ENCODE assay signal across 7 mouse cellular contexts in genomic region chr9:57075681-57076381, GRCm38 (mm10). TPM values are rescaled to one million over a fixed set of nuclear protein-coding genes. Genes with fewer than 3 reads are reported as not detected.
DNase-seq lines count a peak whose midpoint lies in the region; ATAC-seq and TF ChIP-seq lines count a peak whose summit lies in the region.

No protein-coding gene starts in this region.

- WGBS in embryonic facial prominence, embryonic 10.5 days, result under 1% methylated on average over 43 of the region's 43 CpGs
- under 1% methylated on average over 41 of the region's 43 CpGs for WGBS in intestine, postnatal 0 days
- WGBS in midbrain, embryonic 12.5 days, result under 1% methylated on average over 43 of the region's 43 CpGs
- WGBS in small intestine, adult 2 months, result under 1% methylated on average over 43 of the region's 43 CpGs

- H3K4me1 ChIP-seq in embryonic facial prominence, embryonic 10.5 days, result peaks cover 28% of the 10 kb centered on the region
- H3K4me1 ChIP-seq in intestine, postnatal 0 days (replicated peaks; ENCODE audit: control insufficient read depth, insufficient read depth, low read length), result 0 out of 2 replicates have a peak, but pooled peaks cover 7% of the 10 kb centered on the region
- H3K4me1 ChIP-seq in midbrain, embryonic 12.5 days, result peaks cover 33% of the 10 kb centered on the region
- H3K4me1 ChIP-seq in small intestine, adult 2 months (ENCODE audit: control insufficient read depth, insufficient read depth, insufficient read length, low read length), result peaks cover 8% of the 10 kb centered on the region

- TF ChIP-seq CTCF in intestine, postnatal 0 days (IDR thresholded peaks at IDR 0.05; ENCODE audit: low read depth), result peak; percentile 33; the same call in 1 of the 2 replicates
- TF ChIP-seq CTCF in small intestine, adult 2 months (IDR thresholded peaks at IDR 0.05; ENCODE audit: extremely low read depth, insufficient read length, insufficient replicate concordance, low read depth, low read length), result no peak

- peak overlapping the region; percentile 91 for H3K4me2 ChIP-seq in intestine, postnatal 0 days (replicated peaks; ENCODE audit: low read depth)
- H3K4me2 ChIP-seq in midbrain, embryonic 12.5 days (replicated peaks), result peak overlapping the region; percentile 93

- ATAC-seq in intestine, postnatal 0 days, result peak; percentile 83
- ATAC-seq in midbrain, embryonic 12.5 days (ENCODE audit: low FRiP score, low read depth), result peak; percentile 87

- peak; percentile 99 for DNase-seq in adrenal gland, postnatal 10 days
- peak; percentile 98 for DNase-seq in embryonic facial prominence, embryonic 10.5 days (ENCODE audit: low spot score)
- DNase-seq in gonadal fat pad, adult 2 months (ENCODE audit: low read depth), result peak; percentile 99
- peak; percentile 99 for DNase-seq in left cerebral cortex, postnatal 4 days

- H3K4me3 ChIP-seq in embryonic facial prominence, embryonic 10.5 days, result peak overlapping the region; percentile 95
- H3K4me3 ChIP-seq in intestine, postnatal 0 days (ENCODE audit: low read depth, low read length), result peak overlapping the region; percentile 93
- H3K4me3 ChIP-seq in midbrain, embryonic 12.5 days, result peak overlapping the region; percentile 85
- H3K4me3 ChIP-seq in small intestine, adult 2 months (ENCODE audit: low read depth, low read length), result peak overlapping the region; percentile 83

- H3K27me3 ChIP-seq in embryonic facial prominence, embryonic 10.5 days (replicated peaks; ENCODE audit: low read depth, poor library complexity, severe bottlenecking), result no peaks in the 10 kb centered on the region
- no peaks in the 10 kb centered on the region for H3K27me3 ChIP-seq in intestine, postnatal 0 days (replicated peaks; ENCODE audit: control insufficient read depth, insufficient read depth, low read length)
- no peaks in the 10 kb centered on the region for H3K27me3 ChIP-seq in midbrain, embryonic 12.5 days
- no peaks in the 10 kb centered on the region for H3K27me3 ChIP-seq in small intestine, adult 2 months (ENCODE audit: control insufficient read depth, insufficient read depth, low read length)

- peak overlapping the region; percentile 97 for H3K27ac ChIP-seq in embryonic facial prominence, embryonic 10.5 days (replicated peaks)
- H3K27ac ChIP-seq in intestine, postnatal 0 days (ENCODE audit: low read depth, low read length), result peak overlapping the region; percentile 91
- H3K27ac ChIP-seq in midbrain, embryonic 12.5 days (replicated peaks), result peak overlapping the region; percentile 98
- peak overlapping the region; percentile 88 for H3K27ac ChIP-seq in small intestine, adult 2 months (ENCODE audit: insufficient read depth, low read depth, low read length)

- intact Hi-C loops in left cerebral cortex, postnatal 4 days (cut with DNase I), result no loop called here

- peak; percentile 45; the same call in 1 of the 2 replicates for TF ChIP-seq POLR2A in small intestine, adult 2 months (IDR thresholded peaks at IDR 0.05; ENCODE audit: low read depth, low read length)

- peaks cover 7% of the 10 kb centered on the region; the same call in 1 of the 2 replicates for H3K36me3 ChIP-seq in embryonic facial prominence, embryonic 10.5 days (replicated peaks)
- no peaks in the 10 kb centered on the region; the same call in 1 of the 2 replicates for H3K36me3 ChIP-seq in intestine, postnatal 0 days (ENCODE audit: control insufficient read depth, insufficient read depth)
- no peaks in the 10 kb centered on the region for H3K36me3 ChIP-seq in midbrain, embryonic 12.5 days
- H3K36me3 ChIP-seq in small intestine, adult 2 months (ENCODE audit: control insufficient read depth, insufficient read depth, low read length), result no peaks in the 10 kb centered on the region

- H3K9ac ChIP-seq in intestine, postnatal 0 days (ENCODE audit: low read depth, low read length), result peak overlapping the region; percentile 62
- peak overlapping the region; percentile 73 for H3K9ac ChIP-seq in midbrain, embryonic 12.5 days (replicated peaks)

- H3K9me3 ChIP-seq in embryonic facial prominence, embryonic 10.5 days, result no peaks in the 10 kb centered on the region
- H3K9me3 ChIP-seq in intestine, postnatal 0 days (ENCODE audit: control insufficient read depth), result no peaks in the 10 kb centered on the region
- H3K9me3 ChIP-seq in midbrain, embryonic 12.5 days, result no peaks in the 10 kb centered on the region

RNA-seq across cellular contexts. Expression of gene Sin3a, which starts 4.0 kb away (rescaled TPM):
- total RNA-seq in adrenal gland, postnatal 10 days (2021), result 10 to 100 TPM; 53.0 to 59.1 TPM
- 62.7 and 62.9 TPM in 2 replicates for polyA plus RNA-seq in embryonic facial prominence, embryonic 10.5 days (2016; fragmentation: Nextera tagmentation; extraction: Ambion mirVana)
- 65.9 and 79.2 TPM in 2 replicates for polyA plus RNA-seq in gonadal fat pad, adult 2 months (2012; rRNA removed)
- 11.7 and 14.1 TPM in 2 replicates for polyA plus RNA-seq in intestine, postnatal 0 days (2015; fragmentation: Nextera tagmentation; extraction: Ambion mirVana)
- 10 to 100 TPM; 42.4 to 45.8 TPM for total RNA-seq in left cerebral cortex, postnatal 4 days (2021)
- polyA plus RNA-seq in midbrain, embryonic 12.5 days (2016; fragmentation: Nextera tagmentation; extraction: Ambion mirVana), result 44.3 and 48.5 TPM in 2 replicates
- polyA plus RNA-seq in small intestine, adult 2 months (2012; rRNA removed), result 24.1 and 44.1 TPM in 2 replicates

RNA-seq across cellular contexts. Expression of gene Man2c1, which starts 54.7 kb away (rescaled TPM):
- 100 to 1,000 TPM in 1 of 2 experiments, 10 to 100 TPM in 1; 84.2 to 121 TPM for total RNA-seq in adrenal gland, postnatal 10 days (2021)
- 62.1 and 67.9 TPM in 2 replicates for polyA plus RNA-seq in embryonic facial prominence, embryonic 10.5 days (2016; fragmentation: Nextera tagmentation; extraction: Ambion mirVana)
- 182 and 217 TPM in 2 replicates for polyA plus RNA-seq in gonadal fat pad, adult 2 months (2012; rRNA removed)
- 24.3 and 24.6 TPM in 2 replicates for polyA plus RNA-seq in intestine, postnatal 0 days (2015; fragmentation: Nextera tagmentation; extraction: Ambion mirVana)
- total RNA-seq in left cerebral cortex, postnatal 4 days (2021), result 100 to 1,000 TPM; 190 to 207 TPM
- polyA plus RNA-seq in midbrain, embryonic 12.5 days (2016; fragmentation: Nextera tagmentation; extraction: Ambion mirVana), result 59.9 and 67.6 TPM in 2 replicates
- polyA plus RNA-seq in small intestine, adult 2 months (2012; rRNA removed), result 79.1 and 140 TPM in 2 replicates

Comparison
In these comparisons a context has a peak if more than half of its experiments do, and no peak if none do; other contexts are left out.
1. Peak in every context shown above with its lines: DNase-seq, ATAC-seq, H3K4me3 ChIP-seq and H3K27ac ChIP-seq.